Mouse (Mus musculus) monocyte, adult 5-6 weeks (primary cell): ENCODE measurements around the gene Trim28. TPM values are rescaled to one million over a fixed set of nuclear protein-coding genes. Genes with fewer than 3 reads are reported as not detected.

Source experiments
- ATAC-seq: fragments of 153-309, 156-312 bp; replicated peaks from 2 replicates; pipeline ENCODE4 v1.8.0; 2017; ENCODE audit warnings: mild to moderate bottlenecking; ENCODE audit not compliant: low TSS enrichment, insufficient number of reproducible peaks, severe bottlenecking, poor library complexity, low FRiP score
- total RNA-seq: library from RNA; stranded (forward); fragments of 200-1000, 200-491, 200-594 nt; gene quantifications from 3 replicates; pipeline ENCODE4 v1.2.3, GENCODE M21; 2017

Trim28 gene
- 150 to 169 TPM (median 158 TPM) in 3 replicates for total RNA-seq

DNA sequence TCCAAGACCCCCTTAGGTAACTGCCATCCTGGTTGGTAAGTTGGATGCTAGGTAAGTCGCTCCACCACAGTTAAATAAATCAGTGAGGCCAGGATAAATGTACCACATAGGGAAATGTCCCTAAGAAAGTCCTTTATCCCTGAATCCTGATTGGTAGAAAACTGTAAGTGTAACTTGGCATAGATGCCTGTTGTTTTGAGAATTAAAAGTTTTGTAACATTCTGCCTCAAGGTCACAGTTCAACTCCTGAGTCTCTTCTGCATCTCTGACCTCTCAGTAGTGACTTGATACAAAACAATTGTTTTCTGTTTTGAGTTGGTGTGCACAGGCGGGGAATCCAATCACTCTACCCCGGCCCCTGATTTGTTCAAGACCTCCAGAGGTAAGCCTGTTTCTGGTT lies at the start of gene Trim28:
Trim28 (plus strand) TSS at position 264 of the 400 bp plus-strand sequence.
- ATAC-seq: no peak

DNA sequence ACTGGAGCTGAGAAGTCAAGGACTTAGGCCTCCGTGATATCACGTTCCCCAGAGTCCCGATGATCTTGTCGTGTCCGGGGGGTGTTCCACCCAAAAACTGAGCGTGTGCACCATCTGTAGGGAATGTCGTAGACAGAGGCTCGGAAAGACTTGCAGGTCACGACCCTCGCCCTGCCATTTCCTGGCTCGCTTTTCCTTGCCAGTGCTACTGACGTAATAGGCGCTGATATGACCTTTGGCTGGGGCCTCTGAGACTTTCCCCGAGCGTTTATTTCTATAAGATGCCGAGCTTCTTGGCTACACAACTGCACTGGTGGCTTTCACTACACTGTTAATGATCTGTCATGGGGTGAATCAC lies 49.1 kb upstream of the Trim28 start:
- ATAC-seq: no peak

DNA sequence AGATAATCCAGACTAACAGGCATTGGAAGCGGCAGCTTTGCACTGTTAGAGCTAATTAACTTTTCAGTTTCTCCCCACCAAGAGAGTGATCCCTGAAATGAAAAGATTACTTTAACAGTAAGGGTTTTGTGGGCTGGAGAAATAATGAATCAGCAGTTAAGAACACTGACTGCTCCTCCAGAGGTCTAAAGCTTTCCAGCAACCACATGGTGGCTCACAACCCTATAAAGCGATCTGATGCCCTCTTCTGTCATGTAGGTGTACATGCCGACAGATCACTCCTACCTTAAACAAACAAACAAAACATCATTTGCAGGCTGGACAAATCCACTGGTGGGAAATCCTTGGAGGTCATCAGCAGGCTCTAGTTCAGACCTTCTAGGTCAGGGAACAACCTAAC lies 44.0 kb upstream of the Trim28 start:
- ATAC-seq: no peak

DNA sequence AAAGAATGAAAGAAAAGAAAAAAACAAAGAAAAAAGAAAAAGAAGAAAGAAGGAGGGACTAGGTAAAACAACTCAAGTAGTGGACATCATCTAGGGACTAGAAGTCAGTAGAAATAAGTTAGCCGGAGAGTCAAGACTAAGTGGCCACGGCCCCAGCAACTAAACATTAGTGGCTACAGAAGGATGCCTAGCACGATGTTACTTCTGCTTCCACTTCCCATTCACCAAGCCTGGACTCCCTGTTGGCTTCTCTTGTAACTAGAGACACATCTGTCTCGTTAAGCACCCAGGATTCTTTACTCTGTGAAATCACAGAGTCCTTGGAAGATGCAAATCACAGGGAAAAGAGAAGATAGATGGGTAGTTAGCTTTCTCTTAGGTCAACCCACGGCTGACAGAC lies 41.4 kb upstream of the Trim28 start:
- no peak for ATAC-seq

DNA sequence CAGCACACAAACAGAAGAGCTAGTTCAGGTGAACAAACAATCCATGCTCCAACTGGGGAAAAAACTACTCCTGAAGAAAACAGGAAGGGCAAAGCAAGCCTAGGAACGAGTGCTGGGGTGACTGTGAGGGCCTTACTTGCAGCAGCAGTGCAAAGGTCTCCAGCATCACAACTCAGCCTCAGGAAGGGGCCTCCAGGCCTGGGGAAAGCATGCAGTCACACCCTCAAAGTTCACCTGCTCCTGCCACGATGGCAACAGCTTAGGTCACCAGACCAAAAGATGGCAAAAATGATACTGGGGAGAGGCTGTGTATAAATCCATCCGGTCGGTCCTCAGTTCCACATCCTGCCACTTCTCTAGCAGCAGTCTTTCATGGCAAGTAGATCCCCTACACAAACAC lies 40.0 kb upstream of the Trim28 start:
- no peak for ATAC-seq

DNA sequence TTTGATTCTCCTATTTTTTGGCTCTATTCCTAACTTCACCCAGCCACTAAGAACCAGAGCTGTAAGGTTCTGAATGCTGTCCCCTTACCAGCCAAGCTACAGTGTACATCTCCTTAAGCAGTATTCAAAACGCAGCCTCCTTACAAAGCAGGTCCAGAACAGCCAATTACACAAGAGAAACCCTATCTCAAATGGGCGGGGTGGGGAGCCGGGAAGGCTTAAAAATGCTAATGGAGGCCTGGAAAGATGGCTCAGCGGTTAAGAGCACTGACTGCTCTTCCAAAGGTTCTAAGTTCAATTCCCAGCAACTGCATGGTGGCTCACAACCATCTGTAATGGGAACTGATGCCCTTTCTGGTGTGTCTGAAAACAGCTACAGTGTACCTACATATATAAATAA lies 39.2 kb upstream of the Trim28 start:
- ATAC-seq: no peak

DNA sequence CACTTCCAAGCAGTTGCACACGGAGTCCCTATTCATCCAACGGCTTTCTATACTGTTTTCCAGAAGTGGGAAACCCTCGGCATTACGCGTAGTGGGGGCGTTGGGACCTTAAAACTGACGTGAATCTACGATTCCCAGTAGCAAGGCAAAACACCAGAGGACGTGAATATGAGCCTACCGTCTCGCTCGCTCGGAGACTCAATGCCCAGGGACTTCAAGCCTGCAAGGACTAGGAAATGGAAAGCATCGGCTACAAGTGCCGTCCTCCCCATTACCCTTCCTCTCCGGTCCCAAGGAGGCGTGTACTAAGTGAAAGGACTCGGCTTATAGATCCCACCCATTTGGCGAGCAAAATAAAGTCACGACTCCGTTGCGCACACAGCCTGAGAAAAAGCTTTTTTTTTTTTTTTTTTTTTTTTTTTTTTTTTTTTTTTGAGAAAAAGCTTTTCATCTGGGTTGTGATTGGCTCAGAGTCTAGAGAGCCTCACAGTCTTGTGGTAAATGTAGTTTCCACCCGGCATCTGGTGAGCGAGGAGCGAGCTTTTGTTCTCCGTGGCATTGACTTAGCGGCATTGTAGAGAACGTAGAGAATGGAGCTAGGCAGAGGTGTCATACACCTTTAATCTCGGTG lies 37.3 kb upstream of the Trim28 start:
- peak; percentile 64 for ATAC-seq

DNA sequence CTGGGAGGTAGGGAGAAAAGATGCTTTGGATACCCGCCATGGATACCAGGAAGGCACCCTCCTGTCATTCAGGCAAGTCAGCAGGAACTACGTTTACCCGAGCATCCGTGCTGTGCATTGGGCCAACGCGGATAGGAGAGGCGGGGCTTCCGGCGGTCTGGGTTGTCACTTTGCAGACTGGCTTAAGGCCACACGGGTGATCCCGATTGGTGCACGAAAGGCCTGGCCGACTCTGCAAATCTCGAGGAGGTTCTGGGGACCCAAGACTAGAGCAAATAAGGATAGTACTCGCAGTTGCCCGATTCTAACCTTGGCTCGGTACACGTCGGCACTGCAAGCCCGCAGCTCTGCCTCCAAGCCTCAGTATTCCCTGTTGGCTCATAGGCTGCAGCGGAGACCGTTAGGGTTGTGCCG lies 33.2 kb upstream of the Trim28 start, which contains the start of gene Zfp324:
Zfp324 (plus strand) TSS at position 161 of the 414 bp plus-strand sequence.
- ATAC-seq: peak; percentile 90

DNA sequence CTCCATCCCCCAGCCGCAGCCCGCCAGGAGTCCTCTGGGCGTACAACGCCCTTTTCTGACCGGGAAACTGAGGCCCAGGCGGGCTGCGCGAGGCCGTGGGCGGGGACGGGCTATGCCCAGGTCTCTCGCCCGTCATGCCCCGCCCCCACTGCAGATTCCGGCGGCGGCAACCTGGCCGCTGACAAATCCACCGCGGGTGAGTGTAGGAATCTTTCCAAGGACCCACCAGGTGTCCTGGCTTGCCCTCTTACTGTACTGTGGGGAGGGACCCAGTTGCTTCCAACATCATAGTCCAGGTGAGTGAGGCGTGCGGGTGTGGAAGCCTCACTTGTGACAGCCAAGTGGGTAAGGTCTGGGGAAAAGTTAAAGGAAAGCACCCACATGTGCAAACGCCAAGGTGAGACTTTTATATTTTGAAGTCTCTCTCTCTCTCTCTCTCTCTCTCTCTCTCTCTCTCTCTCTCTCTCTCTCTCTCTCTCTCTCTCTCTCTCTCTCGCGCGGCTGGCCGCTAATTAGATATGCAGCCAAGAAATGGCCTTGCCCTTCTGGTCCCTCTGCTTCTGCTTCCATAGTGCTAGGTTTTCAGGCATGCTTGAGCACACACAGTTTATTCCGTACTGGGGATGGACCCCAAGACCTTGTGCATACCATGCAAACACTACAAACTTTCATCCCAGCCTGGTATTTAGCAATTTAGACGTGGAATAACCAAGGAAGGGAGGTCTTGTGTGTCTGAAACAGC lies 32.6 kb upstream of the Trim28 start:
- ATAC-seq: no peak

DNA sequence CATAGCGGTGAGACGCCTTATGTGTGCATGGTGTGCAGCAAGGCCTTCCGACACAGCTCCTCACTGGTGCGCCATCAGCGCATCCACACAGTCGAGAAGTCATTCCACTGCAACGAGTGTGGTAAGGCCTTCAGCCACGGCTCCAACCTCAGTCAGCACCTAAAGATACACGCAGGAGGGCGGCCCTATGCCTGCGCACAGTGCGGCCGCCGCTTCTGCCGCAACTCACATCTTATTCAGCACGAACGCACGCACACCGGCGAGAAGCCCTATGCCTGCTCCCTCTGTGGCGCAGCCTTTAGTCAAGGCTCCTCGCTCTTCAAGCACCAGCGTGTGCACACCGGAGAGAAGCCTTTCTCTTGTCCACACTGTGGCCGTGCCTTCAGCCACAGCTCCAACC lies 28.0 kb upstream of the Trim28 start:
- no peak for ATAC-seq

DNA sequence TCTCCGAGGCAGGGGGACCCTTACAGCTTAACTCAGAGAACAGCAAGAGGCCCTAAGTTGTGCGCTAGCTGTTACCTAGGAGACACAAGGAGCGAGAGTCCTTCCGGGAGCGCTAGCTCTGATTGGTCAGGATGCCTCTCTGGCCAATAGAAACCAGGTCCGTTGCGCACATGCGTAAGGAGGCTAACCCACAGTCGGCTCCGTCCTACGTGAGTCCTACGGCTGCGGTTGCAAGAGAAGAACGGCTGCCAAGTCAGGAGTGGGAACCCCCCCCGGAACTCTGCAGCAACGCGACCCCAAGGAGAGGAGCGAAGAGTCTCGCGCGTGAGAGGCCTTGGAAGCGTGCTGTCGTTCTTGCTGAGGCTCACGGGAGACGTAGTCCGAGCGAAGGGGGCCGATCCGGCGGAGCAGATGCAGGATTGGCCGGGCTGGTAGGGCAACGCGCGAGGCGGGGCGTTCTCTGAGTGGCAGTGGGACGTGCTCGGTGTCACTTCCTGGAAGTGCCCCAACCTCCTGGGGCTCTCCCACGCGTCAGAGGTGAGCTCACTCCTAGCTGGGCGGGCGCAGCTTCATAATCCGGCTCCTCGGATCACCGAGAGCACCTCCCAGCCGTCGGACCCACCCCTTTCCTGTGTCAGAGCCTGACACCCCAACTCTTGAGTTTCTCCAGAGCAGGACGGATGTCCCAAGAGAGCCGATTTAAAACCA lies 21.1 kb upstream of the Trim28 start, which contains the start of gene Zfp446:
Zfp446 (plus strand) TSS at position 167 of the 708 bp plus-strand sequence.
- ATAC-seq: peak; percentile 97

DNA sequence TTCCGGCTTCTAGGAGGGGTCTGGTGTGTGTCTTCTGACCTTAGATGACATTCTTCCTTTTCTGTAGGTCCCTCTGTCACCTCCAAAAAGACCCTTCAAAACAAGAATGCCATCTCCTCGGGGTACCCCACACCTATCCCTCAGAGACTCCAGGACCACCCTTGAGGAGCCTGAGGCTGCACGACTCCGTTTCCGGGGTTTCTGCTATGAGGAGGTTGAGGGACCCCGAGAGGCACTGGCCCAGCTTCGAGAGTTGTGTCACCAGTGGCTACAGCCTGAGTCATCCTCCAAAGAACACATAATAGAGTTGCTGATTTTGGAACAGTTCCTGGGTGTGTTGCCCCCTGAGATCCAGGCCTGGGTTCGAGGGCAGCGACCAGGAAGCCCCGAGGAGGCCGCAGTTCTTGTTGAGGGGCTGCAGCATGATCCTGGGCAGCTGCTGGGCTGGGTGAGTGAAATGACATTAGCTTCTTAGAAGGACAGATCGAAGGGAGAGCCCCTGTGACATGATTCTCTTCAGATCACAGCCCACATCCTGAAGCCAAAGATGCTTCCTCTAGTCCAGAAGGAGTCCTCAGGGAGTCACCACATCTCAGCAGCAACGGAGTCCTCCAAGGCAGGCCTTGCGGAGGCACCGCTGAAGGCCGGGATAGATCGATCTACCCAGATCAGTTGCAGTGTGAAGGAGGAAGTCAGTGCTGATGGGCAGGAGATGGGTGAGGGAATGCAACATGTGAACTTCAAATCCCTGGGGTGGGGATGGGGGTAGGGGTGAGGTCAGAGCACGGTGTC lies 19.8 kb upstream of the Trim28 start:
- ATAC-seq: no peak

DNA sequence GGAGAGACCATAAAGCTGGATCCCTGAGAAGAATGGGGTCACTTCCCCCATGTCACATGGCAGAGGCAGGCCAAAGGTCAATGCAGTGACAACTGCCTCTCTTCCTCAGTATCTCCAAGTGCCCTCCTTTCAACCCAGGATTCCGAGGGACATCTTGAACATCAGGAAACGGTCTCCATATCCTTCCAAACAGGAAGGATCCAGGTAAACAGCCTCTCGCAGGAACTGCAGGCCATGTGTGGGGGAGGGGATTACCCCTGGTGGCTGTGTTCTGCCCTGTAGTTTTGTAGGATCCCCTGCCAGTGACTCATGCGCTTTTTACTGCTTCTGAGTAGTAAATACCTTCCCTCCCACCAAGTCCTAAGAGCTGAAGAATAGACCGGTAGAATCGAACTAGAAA lies 19.1 kb upstream of the Trim28 start:
- ATAC-seq: no peak

DNA sequence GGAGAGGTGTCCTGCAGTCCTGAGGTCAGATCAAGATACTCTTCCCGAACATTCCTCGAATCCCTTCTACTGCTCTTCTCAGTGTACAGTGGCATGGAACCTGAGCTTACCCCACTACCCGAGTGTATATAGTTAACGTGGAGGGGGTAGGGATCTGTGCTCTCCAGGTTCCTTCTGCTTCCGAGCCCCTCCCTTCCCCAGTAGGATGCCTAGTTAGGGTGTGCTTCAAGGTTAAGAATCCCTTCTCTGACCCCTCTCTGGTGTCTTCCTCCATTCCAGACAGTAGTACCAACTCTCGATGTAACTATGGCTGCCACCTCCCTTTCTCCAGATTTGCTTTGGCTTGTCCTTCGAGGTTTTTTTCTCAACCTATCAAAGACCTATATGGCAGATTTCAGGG lies 18.6 kb upstream of the Trim28 start:
- no peak for ATAC-seq

DNA sequence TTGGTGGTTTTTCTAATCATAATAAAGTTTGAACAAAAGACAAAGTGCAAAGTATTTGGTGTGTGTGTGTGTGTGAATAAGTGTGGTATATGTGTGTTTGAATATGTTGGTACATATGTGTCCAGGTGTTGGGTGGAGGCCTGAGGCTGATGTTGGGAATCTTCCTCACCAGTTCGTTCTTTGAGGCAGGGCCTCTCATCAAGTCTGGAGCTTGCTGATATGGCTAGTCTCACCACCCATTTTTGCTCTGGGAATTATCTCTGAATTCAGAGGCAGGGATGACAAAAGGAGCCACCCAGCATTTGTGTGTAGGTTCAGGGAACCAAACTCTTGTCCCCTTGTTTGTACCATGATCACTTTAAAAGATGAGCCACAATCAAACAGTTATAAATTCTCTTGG lies 13.2 kb upstream of the Trim28 start:
- no peak for ATAC-seq

DNA sequence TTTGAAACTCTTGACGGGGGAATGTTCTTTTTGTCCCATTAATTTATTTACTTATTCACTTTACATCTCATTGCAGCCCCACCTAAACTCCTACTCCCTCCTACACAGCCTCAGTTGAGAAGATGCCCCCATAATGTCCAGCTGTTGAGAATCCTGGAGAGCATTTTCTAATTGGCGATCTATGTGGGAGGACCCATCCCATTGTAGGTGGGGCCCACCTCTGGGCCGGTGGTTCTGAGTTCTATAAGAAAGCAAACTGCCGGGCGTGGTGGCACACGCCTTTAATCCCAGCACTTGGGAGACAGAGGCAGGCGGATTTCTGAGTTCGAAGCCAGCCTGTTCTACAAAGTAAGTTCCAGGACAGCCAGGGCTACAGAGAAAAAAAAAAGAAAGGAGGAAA lies 12.0 kb upstream of the Trim28 start:
- ATAC-seq: no peak

DNA sequence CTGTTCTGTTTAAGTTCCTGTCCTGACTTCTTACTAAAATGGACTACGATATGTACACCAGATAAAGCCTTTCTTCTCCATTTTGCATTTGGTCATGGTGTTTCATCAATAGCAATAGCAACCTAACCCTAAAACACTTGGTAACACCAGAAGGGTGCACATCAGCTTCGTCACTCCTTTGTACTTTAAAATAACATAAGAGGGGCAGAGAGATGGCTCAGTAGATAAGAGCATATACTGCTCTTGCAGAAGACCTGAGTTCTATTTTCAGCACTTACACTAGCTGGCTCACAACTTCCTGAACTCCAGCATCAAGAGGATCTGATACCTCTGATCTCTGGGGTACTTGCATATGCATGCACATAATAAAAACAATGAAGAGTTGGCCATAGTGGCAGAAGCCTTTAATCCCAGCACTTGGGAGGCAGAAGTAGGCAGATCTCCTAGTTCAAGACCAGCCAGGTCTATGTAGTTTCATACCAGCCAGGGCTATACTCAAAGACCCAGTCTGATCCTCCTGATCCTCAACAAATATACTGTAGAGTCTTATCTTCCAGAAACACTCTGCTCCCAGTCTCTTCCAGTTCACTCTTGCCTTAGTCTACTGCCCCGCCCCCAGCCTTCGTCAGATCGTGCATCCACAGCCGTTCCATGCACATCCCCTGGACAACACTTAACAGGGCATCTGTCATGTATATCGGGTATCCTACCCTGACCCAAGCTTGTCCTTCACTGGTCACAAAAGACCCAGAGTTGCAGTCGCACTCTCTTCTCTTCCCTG lies 11.3 kb upstream of the Trim28 start:
- no peak for ATAC-seq

DNA sequence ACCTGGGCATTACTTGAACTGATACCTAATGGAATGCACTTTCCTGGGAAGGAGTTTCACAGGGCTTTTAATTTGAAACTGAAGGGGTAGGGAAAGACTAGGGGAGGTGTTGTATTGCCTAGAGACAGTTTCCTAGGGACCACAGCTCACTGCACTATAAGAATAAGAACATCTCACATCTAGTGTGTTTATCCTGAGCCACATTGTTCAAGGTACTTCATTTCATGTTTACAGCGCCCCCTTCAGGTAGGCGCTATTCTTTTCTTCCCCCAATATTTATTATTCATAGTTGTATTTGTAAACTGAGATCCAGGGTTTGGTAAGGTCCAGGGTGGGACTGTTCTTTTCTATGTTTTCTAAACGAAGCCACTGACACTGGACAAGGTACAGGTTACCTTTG lies 6.7 kb upstream of the Trim28 start:
- no peak for ATAC-seq
